Mouse (Mus musculus) lung, embryonic 14.5 days (tissue): Measurements from ENCODE around the gene Nsun3. TPM values are rescaled to one million over a fixed set of nuclear protein-coding genes. Genes with fewer than 3 reads are reported as not detected.

ENCODE experiments used
- ATAC-seq: fragments of 200-750 bp; cut with Nextera tagmentation; 2 replicates; pipeline ENCODE4 v1.8.0; 2017; ENCODE audit warnings: mild to moderate bottlenecking, moderate TSS enrichment, moderate library complexity; ENCODE audit not compliant: insufficient read depth
- DNase-seq: peaks from one replicate; pipeline ENCODE4 v3.0.0-alpha.2; 2015
- H3K27ac ChIP-seq: fragments of 300-500 bp; sonication (generic); 2 replicates; pipeline ENCODE4 v1.5.1; 2014; ENCODE audit warnings: low read depth, mild to moderate bottlenecking, moderate library complexity
- H3K27me3 ChIP-seq: fragments of 300-500 bp; sonication (generic); 2 replicates; pipeline ENCODE4 v1.6.1; 2014; ENCODE audit warnings: low read length, control low read depth; ENCODE audit not compliant: insufficient read depth
- H3K36me3 ChIP-seq: fragments of 300-500 bp; sonication (generic); 2 replicates; pipeline ENCODE4 v1.6.1; 2014; ENCODE audit warnings: control low read depth; ENCODE audit not compliant: insufficient read depth
- H3K4me1 ChIP-seq: fragments of 300-500 bp; sonication (generic); 2 replicates; pipeline ENCODE4 v1.6.1; 2014; ENCODE audit warnings: antibody characterized with exemption, control low read depth; ENCODE audit not compliant: insufficient read depth
- H3K4me2 ChIP-seq: fragments of 300-500 bp; sonication (generic); 2 replicates; pipeline ENCODE4 v1.6.1; 2014; ENCODE audit warnings: mild to moderate bottlenecking
- H3K4me3 ChIP-seq: fragments of 300-500 bp; sonication (generic); 2 replicates; pipeline ENCODE4 v1.5.1; 2014; ENCODE audit warnings: low read depth, low read length
- H3K9ac ChIP-seq: fragments of 300-500 bp; sonication (generic); 2 replicates; pipeline ENCODE4 v1.6.1; 2014
- H3K9me3 ChIP-seq: fragments of 300-500 bp; sonication (generic); 2 replicates; pipeline ENCODE4 v1.6.1; 2016; ENCODE audit warnings: low read depth, low read length, control low read depth
- CTCF ChIP-seq: IDR thresholded peaks from 2 replicates; pipeline ENCODE4 v1.5.1; 2016; ENCODE audit warnings: antibody characterized with exemption, low read depth
- WGBS: fragments of 180-500 bp; shearing (Covaris S2); extraction: QIAGEN DNeasy Blood & Tissue Kit; methylation state at CpG from one replicate; pipeline ENCODE4 v1.1.7; 2014; 5-methylcytosine and 5-hydroxymethylcytosine counted together
- polyA plus RNA-seq: library from polyadenylated mRNA; unstranded; fragments of >200 nt; fragmentation: Nextera tagmentation; extraction: Ambion mirVana; gene quantifications from 2 replicates; pipeline ENCODE4 v1.2.1, GENCODE M21; 2014

The Nsun3 gene
- 8.8 and 9.8 TPM in 2 replicates for polyA plus RNA-seq

DNA sequence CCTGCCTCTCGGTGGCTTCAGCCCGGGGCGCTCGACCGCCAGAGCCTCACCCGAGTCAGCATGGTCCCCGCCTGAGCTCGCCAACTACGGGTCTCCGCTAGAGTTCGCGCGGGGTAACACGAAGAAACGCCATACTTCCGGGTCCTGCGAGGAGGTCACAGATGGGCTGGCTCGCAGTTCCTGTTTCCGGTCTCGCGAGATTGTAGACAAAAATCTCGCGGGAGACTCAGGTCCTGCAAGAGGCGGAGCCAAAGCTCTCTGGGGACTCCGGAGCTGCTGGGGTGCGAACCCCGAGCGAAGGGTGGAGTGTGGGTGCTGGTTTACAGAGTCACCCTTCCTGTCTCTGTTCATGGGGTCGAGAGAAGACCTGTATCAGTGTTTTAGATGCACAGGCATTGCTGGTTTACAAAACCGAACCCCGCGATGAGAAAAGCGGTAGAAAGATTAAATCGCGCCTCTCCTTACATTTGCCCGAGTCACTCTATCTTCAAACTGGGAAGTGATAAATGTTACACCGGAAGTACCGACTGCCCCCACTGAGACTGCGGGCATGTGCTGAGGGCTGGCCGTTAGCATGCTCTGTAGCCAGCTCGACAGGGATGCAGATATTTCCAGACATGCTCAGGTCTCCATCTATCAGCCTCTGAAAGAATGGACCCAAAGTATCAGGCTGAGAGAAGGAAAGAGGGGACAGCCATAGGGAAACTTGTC lies at the start of gene Nsun3:
Gene Nsun3 (minus strand): TSS at position 198 of the 711 bp plus-strand sequence.
- peak; percentile 99 for ATAC-seq
- peak; percentile 6; the same call in 1 of the 2 replicates for TF ChIP-seq CTCF
- Histone ChIP-seq H3K4me1 (peaks cover 3% of the 10 kb centered on the region; the same call in 1 of the 2 replicates), H3K9ac (peak within 1 kb of the TSS; percentile 80), H3K36me3 (no peaks in the 10 kb centered on the region; the same call in 1 of the 2 replicates), H3K4me2 (peak within 1 kb of the TSS; percentile 83), H3K4me3 (peak within 1 kb of the TSS; percentile 66), H3K27me3 (no peaks in the 10 kb centered on the region), H3K9me3 (no peaks in the 10 kb centered on the region), H3K27ac (peak within 1 kb of the TSS; percentile 94)
- 2% methylated on average over 41 of the region's 41 CpGs for WGBS
- DNase-seq, result peak; percentile 99

GRCm38 (mm10) chr16:62834016-62834735 lies 47.6 kb upstream of the Nsun3 start:
- Histone ChIP-seq H3K27me3 (no peaks in the 10 kb centered on the region), H3K9me3 (no peaks in the 10 kb centered on the region), H3K9ac (no peak overlapping the region), H3K4me3 (no peak overlapping the region), H3K4me2 (no peak overlapping the region), H3K36me3 (no peaks in the 10 kb centered on the region), H3K27ac (no peak overlapping the region), H3K4me1 (no peaks in the 10 kb centered on the region)
- WGBS, result 37% methylated on average over 3 of the region's 3 CpGs
- no peak for TF ChIP-seq CTCF
- no peak for ATAC-seq
- no peak for DNase-seq

GRCm38 (mm10) chr16:62832481-62832880 lies 45.9 kb upstream of the Nsun3 start:
- H3K4me3 ChIP-seq, result no peak overlapping the region
- no peak overlapping the region for H3K9ac ChIP-seq
- no peaks in the 10 kb centered on the region for H3K27me3 ChIP-seq
- H3K4me2 ChIP-seq, result no peak overlapping the region
- H3K4me1 ChIP-seq, result no peaks in the 10 kb centered on the region
- peak; percentile 75 for TF ChIP-seq CTCF
- H3K27ac ChIP-seq, result no peak overlapping the region
- ATAC-seq, result peak; percentile 38
- no peaks in the 10 kb centered on the region for H3K9me3 ChIP-seq
- DNase-seq, result peak; percentile 74
- H3K36me3 ChIP-seq, result no peaks in the 10 kb centered on the region
- 27% methylated on average over 4 of the region's 4 CpGs for WGBS

DNA sequence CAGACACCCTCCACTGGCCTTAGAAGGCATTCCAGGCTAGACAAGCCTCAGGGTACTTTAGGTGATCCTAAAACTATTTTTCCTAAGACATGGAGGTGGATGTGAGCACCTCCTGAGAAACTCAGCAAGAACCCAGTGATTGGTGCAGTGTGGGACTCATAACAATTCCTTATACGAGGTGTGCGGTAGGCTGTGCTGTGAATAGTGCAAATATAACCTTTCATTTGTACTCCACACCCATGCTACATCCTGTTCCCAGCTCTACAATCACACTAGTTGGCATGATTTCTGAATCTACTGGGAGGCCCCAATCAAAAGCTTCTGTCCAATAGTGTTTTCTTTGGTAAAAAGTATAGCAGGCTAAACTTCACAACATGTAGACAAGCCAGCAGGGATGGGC lies 45.4 kb upstream of the Nsun3 start:
- H3K9me3 ChIP-seq, result no peaks in the 10 kb centered on the region
- ATAC-seq (no peak), DNase-seq (no peak)
- no peaks in the 10 kb centered on the region for H3K36me3 ChIP-seq
- H3K4me3 ChIP-seq, result no peak overlapping the region
- no peaks in the 10 kb centered on the region for H3K4me1 ChIP-seq
- no peaks in the 10 kb centered on the region for H3K27me3 ChIP-seq
- no peak overlapping the region for H3K4me2 ChIP-seq
- no peak overlapping the region for H3K9ac ChIP-seq
- no peak overlapping the region for H3K27ac ChIP-seq
- WGBS, result 78% methylated on average over 2 of the region's 2 CpGs
- no peak for TF ChIP-seq CTCF

DNA sequence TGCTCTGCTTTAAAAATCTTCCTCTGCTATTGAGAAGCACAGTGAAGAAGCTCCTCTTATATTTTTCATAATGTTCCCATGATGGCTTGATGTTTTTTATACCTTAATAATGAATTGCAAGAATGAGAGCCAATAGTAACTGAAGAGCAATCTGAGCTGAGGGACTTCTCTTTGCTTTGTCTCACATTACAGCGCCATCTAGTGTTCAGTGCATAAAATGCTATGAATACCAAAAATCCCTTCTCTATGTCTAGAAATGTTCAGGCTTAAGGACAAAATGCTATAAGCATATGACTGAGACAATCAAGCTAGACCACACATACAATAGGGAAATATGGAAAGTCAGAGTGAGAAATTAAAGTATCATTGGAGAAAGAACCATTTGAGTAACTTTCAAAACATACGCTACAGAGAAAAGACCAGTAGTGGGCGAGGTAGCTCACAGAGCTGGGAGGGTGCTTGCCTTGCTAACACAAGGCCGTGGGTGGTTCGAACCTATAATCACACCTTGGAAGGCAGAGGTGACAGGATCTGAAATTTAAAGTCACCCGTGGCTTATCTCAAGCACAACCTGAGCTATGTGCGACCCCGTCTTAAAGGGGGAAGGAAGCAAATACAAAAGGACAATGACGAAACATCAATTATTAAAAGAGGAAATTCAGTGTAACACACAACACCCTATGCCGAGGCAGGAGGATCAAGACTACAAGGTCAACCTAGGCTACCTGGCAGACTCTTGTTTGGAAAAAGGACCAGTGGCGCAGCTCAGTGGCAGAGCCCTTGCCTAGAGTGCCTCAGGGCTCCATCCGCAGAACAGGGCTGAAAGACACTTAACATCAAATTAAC lies 39.8 kb upstream of the Nsun3 start:
- peak; percentile 83 for DNase-seq
- TF ChIP-seq CTCF, result peak; percentile 77
- Histone ChIP-seq H3K36me3 (no peaks in the 10 kb centered on the region), H3K9ac (no peak overlapping the region), H3K4me1 (no peaks in the 10 kb centered on the region), H3K9me3 (no peaks in the 10 kb centered on the region), H3K27me3 (no peaks in the 10 kb centered on the region), H3K27ac (no peak overlapping the region), H3K4me3 (no peak overlapping the region), H3K4me2 (no peak overlapping the region)
- ATAC-seq, result no peak
- 70% methylated on average over 12 of the region's 12 CpGs for WGBS

- Histone ChIP-seq H3K27me3 (no peaks in the 10 kb centered on the region), H3K36me3 (no peaks in the 10 kb centered on the region), H3K4me3 (no peak overlapping the region), H3K9me3 (no peaks in the 10 kb centered on the region), H3K4me2 (no peak overlapping the region), H3K27ac (no peak overlapping the region), H3K4me1 (no peaks in the 10 kb centered on the region), H3K9ac (no peak overlapping the region)
- DNase-seq (no peak), ATAC-seq (no peak)
- 91% methylated on average over 6 of the region's 6 CpGs for WGBS
- TF ChIP-seq CTCF, result no peak
Measured at GRCm38 (mm10) chr16:62822472-62822871, 35.9 kb upstream of the Nsun3 start.

DNA sequence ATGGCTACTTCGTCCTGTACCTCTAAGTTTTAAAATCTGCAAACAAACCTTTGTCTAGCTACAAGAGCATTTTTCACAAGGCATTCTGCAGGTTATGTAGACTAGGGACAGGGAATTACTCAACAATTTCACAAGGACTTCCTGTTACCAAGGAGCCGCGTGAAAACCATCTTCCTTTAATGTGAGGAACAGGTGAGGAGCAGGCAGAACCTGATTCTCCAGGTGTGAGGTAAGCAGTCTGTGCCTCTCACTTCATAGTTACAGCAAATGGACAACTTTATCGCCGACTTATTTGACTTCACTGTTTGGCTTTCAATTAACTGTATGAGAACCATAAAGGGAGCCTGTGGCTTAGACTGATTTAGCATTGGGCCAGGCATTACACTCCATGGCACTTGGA lies 27.9 kb upstream of the Nsun3 start, which contains the start of gene Stx19:
Gene Stx19 (plus strand): TSS at position 186 of the 400 bp plus-strand sequence.
- H3K27ac ChIP-seq, result peak within 1 kb of the TSS; percentile 79
- H3K4me1 ChIP-seq, result peaks cover 4% of the 10 kb centered on the region; the same call in 1 of the 2 replicates
- 53% methylated on average over 5 of the region's 5 CpGs for WGBS
- no peaks in the 10 kb centered on the region for H3K27me3 ChIP-seq
- no peaks in the 10 kb centered on the region for H3K36me3 ChIP-seq
- DNase-seq (peak; percentile 70), ATAC-seq (peak; percentile 92)
- no peak within 1 kb of the TSS for H3K9ac ChIP-seq
- no peak within 1 kb of the TSS for H3K4me3 ChIP-seq
- TF ChIP-seq CTCF, result no peak
- no peaks in the 10 kb centered on the region for H3K9me3 ChIP-seq
- H3K4me2 ChIP-seq, result 0 out of 2 replicates have a peak within 1 kb of the TSS, but pooled peaks have one; percentile 31
